In the genomic region with DNA sequence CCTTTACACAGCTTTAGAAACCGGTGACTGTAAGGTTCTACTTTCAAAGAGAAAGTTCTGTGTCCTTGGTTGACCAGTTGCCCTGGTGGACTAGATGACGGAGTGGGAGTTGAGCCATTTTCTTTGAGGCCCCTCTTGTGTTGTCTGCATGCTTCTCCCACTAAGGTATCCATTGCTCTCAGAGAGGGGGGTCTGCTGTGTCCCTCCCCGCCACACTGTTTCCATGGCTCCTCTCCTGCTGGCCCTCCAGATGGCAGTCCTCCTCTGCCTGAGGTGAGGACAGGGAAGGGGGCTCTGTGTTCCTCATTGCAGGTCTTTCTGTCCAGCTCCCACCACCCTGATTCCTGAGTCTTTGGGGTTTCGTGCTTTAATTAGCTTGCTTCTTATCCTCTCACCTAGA, we compare ENCODE assay signal across 16 mouse cellular contexts.
A peak's percentile ranks its signal among the peaks of the same experiment; 100 is the strongest.
DNase-seq lines count a peak whose midpoint lies in the region; ATAC-seq and TF ChIP-seq lines count a peak whose summit lies in the region.
"Had no signal": no experiment of that assay in that cellular context is flagged by ENCODE, and none has a peak within 500 bp of the region (broad histone marks: within the 10 kb centered on the region; RNA-seq: fewer than 3 reads in every experiment).

No protein-coding gene starts in this region.

- H3K36me3 ChIP-seq in heart, postnatal 0 days (replicated peaks; ENCODE audit: control insufficient read depth, insufficient read depth, low read length) = no peaks in the 10 kb centered on the region
- no peaks in the 10 kb centered on the region for H3K36me3 ChIP-seq in kidney, postnatal 0 days (ENCODE audit: insufficient read depth, low read length)
- H3K36me3 ChIP-seq in neural tube, embryonic 15.5 days = no peaks in the 10 kb centered on the region
- H3K36me3 ChIP-seq: midbrain, embryonic 12.5 days had no signal

- no peaks in the 10 kb centered on the region for H3K9me3 ChIP-seq in heart, postnatal 0 days (replicated peaks; ENCODE audit: control insufficient read depth, low read length)
- H3K9me3 ChIP-seq in kidney, postnatal 0 days (replicated peaks; ENCODE audit: low read length) = no peaks in the 10 kb centered on the region
- H3K9me3 ChIP-seq in neural tube, embryonic 15.5 days (replicated peaks) = no peaks in the 10 kb centered on the region
- H3K9me3 ChIP-seq: forebrain, embryonic 13.5 days; midbrain, embryonic 12.5 days had no signal

- H3K9ac ChIP-seq in heart, postnatal 0 days (replicated peaks; ENCODE audit: low read depth, low read length) = no peak overlapping the region
- no peak overlapping the region for H3K9ac ChIP-seq in kidney, postnatal 0 days (ENCODE audit: low read depth, low read length)
- H3K9ac ChIP-seq in neural tube, embryonic 15.5 days (replicated peaks) = no peak overlapping the region
- H3K9ac ChIP-seq: forebrain, embryonic 13.5 days; liver, embryonic 14.5 days had no signal

- no peak overlapping the region for H3K27ac ChIP-seq in heart, postnatal 0 days (ENCODE audit: low read depth)
- no peak overlapping the region for H3K27ac ChIP-seq in kidney, postnatal 0 days
- H3K27ac ChIP-seq in neural tube, embryonic 15.5 days (replicated peaks) = 0 out of 2 replicates have a peak overlapping the region, but pooled peaks have one; percentile 23
- H3K27ac ChIP-seq: left cerebral cortex, adult 2 months; liver, embryonic 14.5 days had no signal

- no peak for TF ChIP-seq EP300 in heart, postnatal 0 days (IDR thresholded peaks at IDR 0.05; ENCODE audit: low read depth)

- WGBS in heart, postnatal 0 days = 77% methylated on average over 4 of the region's 4 CpGs
- WGBS in kidney, postnatal 0 days = 45% methylated on average over 4 of the region's 4 CpGs
- 69% methylated on average over 4 of the region's 4 CpGs for WGBS in neural tube, embryonic 15.5 days

- no peaks in the 10 kb centered on the region for H3K27me3 ChIP-seq in heart, postnatal 0 days (ENCODE audit: control insufficient read depth, insufficient read depth, low read length)
- H3K27me3 ChIP-seq in kidney, postnatal 0 days (ENCODE audit: insufficient read depth, low read length) = no peaks in the 10 kb centered on the region
- H3K27me3 ChIP-seq in neural tube, embryonic 15.5 days (replicated peaks) = no peaks in the 10 kb centered on the region
- H3K27me3 ChIP-seq: forebrain, embryonic 13.5 days had no signal

- peaks cover 66% of the 10 kb centered on the region for H3K4me1 ChIP-seq in heart, postnatal 0 days (ENCODE audit: control insufficient read depth, insufficient read depth)
- H3K4me1 ChIP-seq in kidney, postnatal 0 days (replicated peaks; ENCODE audit: insufficient read depth, low read length) = peaks cover 55% of the 10 kb centered on the region
- H3K4me1 ChIP-seq in neural tube, embryonic 15.5 days = peaks cover 75% of the 10 kb centered on the region

- H3K4me2 ChIP-seq in heart, postnatal 0 days (ENCODE audit: low read depth, low read length) = no peak overlapping the region
- no peak overlapping the region for H3K4me2 ChIP-seq in kidney, postnatal 0 days (ENCODE audit: low read length)
- no peak overlapping the region for H3K4me2 ChIP-seq in neural tube, embryonic 15.5 days
- H3K4me2 ChIP-seq: forebrain, embryonic 13.5 days had no signal

- TF ChIP-seq CTCF in heart, postnatal 0 days (IDR thresholded peaks at IDR 0.05; ENCODE audit: low read depth) = peak; percentile 21; the same call in 1 of the 2 replicates
- peak; percentile 23; the same call in 1 of the 2 replicates for TF ChIP-seq CTCF in kidney, postnatal 0 days (IDR thresholded peaks at IDR 0.05; ENCODE audit: low read depth)

- no peak overlapping the region for H3K4me3 ChIP-seq in heart, postnatal 0 days (ENCODE audit: low read depth, low read length)
- H3K4me3 ChIP-seq in kidney, postnatal 0 days (replicated peaks; ENCODE audit: low read depth, low read length) = no peak overlapping the region
- no peak overlapping the region for H3K4me3 ChIP-seq in neural tube, embryonic 15.5 days (replicated peaks)
- H3K4me3 ChIP-seq: erythroblast, embryonic 14.5 days; forebrain, embryonic 13.5 days; left cerebral cortex, adult 2 months; midbrain, embryonic 12.5 days had no signal

- DNase-seq in heart, postnatal 0 days (ENCODE audit: low spot score) = no peak
- no peak for DNase-seq in heart, adult 18-20 months
- DNase-seq in kidney, postnatal 0 days (ENCODE audit: low spot score) = peak; percentile 52
- DNase-seq in kidney, adult 8-10 months = no peak
- no peak for DNase-seq in neural tube, embryonic 10.5 days (ENCODE audit: extremely low spot score, low spot score)
- DNase-seq: cerebellum, adult 2 months; gastrocnemius, postnatal 10 days; kidney, adult 18-20 months; lung, postnatal 10 days; right cerebral cortex, postnatal 25 days had no signal

- no peak for ATAC-seq in heart, postnatal 0 days (ENCODE audit: insufficient read depth, low read depth)
- no peak for ATAC-seq in kidney, postnatal 0 days (replicated peaks; ENCODE audit: low FRiP score, low read depth)
- ATAC-seq in neural tube, embryonic 15.5 days (ENCODE audit: low FRiP score) = no peak
